Mouse (Mus musculus): ENCODE results near the gene Agbl4.

- TF ChIP-seq POLR2A (IDR thresholded peaks at IDR 0.05; ENCODE audit: low read depth, low read length), result no peak
- no peak for TF ChIP-seq RCOR1 (conservative IDR thresholded peaks at IDR 0.05; ENCODE audit: low read depth, low read length)
- TF ChIP-seq JUN (IDR thresholded peaks at IDR 0.05; ENCODE audit: insufficient read depth, low read depth, low read length), result no peak
Observed at GRCm38 (mm10) chr4:110427653-110428052, 30.2 kb downstream of the Agbl4 start.
